In genomic region chr7:91432563-91432962, GRCm38 (mm10) we compare ENCODE assay signal across 7 mouse cellular contexts.
A peak's percentile ranks its signal among the peaks of the same experiment; 100 is the strongest.
DNase-seq lines count a peak whose midpoint lies in the region.
"Had no signal": no experiment of that assay in that cellular context is flagged by ENCODE, and none has a peak within 500 bp of the region (broad histone marks: within the 10 kb centered on the region; RNA-seq: fewer than 3 reads in every experiment).

No protein-coding gene starts in this region.

- peak; percentile 91 for DNase-seq in 3T3-L1 (ENCODE audit: low read depth, low spot score)
- peak; percentile 41 for DNase-seq in Muller cell, postnatal 12 days (ENCODE audit: inconsistent ontology term)
- peak; percentile 8 for DNase-seq in fibroblast of lung, adult 2 months (ENCODE audit: low read depth)
- DNase-seq in urinary bladder, postnatal 4 days (ENCODE audit: low spot score in 2 of 2), result no peak
- no peak for DNase-seq in lung, postnatal 14 days
- no peak for DNase-seq in T-cell, adult 2 months (ENCODE audit: low spot score)
- DNase-seq: gastrocnemius, postnatal 25 days had no signal

Comparison
In these comparisons a context has a peak if more than half of its experiments do, and no peak if none do; other contexts are left out.
1. DNase-seq: peak in 3T3-L1 (single experiment), Muller cell, postnatal 12 days (single experiment) and fibroblast of lung, adult 2 months (single experiment); none in urinary bladder, postnatal 4 days (0 of 2), lung, postnatal 14 days (single experiment) and T-cell, adult 2 months (single experiment).